Mouse (Mus musculus) neural tube, embryonic 12.5 days (tissue): Measurements from ENCODE around the gene St8sia1. TPM values are rescaled to one million over a fixed set of nuclear protein-coding genes. Genes with fewer than 3 reads are reported as not detected.

Experiments
- ATAC-seq: fragments of 200-750 bp; cut with Nextera tagmentation; 2 replicates; pipeline ENCODE4 v1.8.0; 2017; ENCODE audit warnings: low read depth, mild to moderate bottlenecking, moderate TSS enrichment, moderate library complexity; ENCODE audit not compliant: low FRiP score
- H3K27ac ChIP-seq: fragments of 300-500 bp; sonication (generic); 2 replicates; pipeline ENCODE4 v1.5.1; 2016
- H3K27me3 ChIP-seq: fragments of 300-500 bp; sonication (generic); replicated peaks from 2 replicates; pipeline ENCODE4 v1.6.1; 2016; ENCODE audit warnings: mild to moderate bottlenecking
- H3K36me3 ChIP-seq: fragments of 300-500 bp; sonication (generic); 2 replicates; pipeline ENCODE4 v1.6.1; 2016; ENCODE audit warnings: mild to moderate bottlenecking
- H3K4me1 ChIP-seq: fragments of 300-500 bp; sonication (generic); 2 replicates; pipeline ENCODE4 v1.6.1; 2016
- H3K4me2 ChIP-seq: fragments of 300-500 bp; sonication (generic); replicated peaks from 2 replicates; pipeline ENCODE4 v1.6.1; 2016; ENCODE audit warnings: mild to moderate bottlenecking
- H3K4me3 ChIP-seq: fragments of 300-500 bp; sonication (generic); 2 replicates; pipeline ENCODE4 v1.5.1; 2016
- H3K9ac ChIP-seq: fragments of 300-500 bp; sonication (generic); 2 replicates; pipeline ENCODE4 v1.6.1; 2016; ENCODE audit warnings: mild to moderate bottlenecking
- H3K9me3 ChIP-seq: fragments of 300-500 bp; sonication (generic); 2 replicates; pipeline ENCODE4 v1.6.1; 2016; ENCODE audit warnings: mild to moderate bottlenecking
- WGBS: fragments of 180-500 bp; shearing (Covaris S2); methylation state at CpG from one replicate; pipeline ENCODE4 v1.1.7; 2016; 5-methylcytosine and 5-hydroxymethylcytosine counted together
- polyA plus RNA-seq: library from polyadenylated mRNA; unstranded; fragments of >200 nt; fragmentation: Nextera tagmentation; extraction: Ambion mirVana; gene quantifications from 2 replicates; pipeline ENCODE4 v1.2.1, GENCODE M21; 2016

St8sia1 gene
- polyA plus RNA-seq, 1 experiment from 2014 or later = 12.8 TPM

DNA sequence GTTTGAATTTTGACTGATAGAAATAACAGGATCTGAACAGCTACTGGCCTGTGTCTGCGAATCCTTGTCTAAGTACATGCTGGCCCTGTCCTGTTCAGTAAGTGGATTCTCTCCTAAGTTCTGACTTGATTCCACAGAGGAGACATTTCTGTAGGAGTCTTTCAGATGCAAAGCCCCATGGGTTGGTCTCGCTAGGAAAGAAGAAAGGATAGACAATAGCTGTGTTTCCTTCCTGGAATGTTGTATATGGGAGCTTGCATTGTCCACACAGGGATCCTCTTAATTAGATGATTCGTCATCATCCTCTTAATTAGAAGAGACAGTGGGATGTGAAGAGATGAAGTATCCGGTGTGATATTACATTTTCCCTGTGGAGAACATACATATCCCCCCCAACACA is 117.4 kb downstream of the St8sia1 start:
- WGBS = 90% methylated on average over 4 of the region's 4 CpGs
- no peaks in the 10 kb centered on the region for H3K27me3 ChIP-seq

DNA sequence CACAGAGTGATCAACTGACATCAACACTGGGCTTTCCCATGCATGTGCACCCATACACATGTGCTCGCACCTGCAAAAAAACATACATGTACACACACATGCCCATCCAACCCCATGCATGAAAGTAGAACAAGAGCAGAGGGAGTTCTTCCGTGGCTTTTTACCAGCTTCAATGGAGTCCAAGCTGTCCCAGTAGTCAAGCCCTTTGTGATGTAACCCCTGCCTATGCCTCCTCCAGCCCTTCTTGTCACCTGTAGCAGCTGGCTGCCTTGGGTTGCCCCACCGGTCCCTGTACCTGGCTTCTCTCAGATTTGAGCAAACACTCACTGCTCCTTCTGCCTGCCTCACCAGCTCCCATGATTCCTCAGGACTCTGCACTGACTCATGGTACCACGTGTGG is 119.2 kb downstream of the St8sia1 start:
- H3K27ac ChIP-seq = no peak overlapping the region
- ATAC-seq = no peak
- H3K4me1 ChIP-seq = no peaks in the 10 kb centered on the region
- H3K9ac ChIP-seq = no peak overlapping the region
- WGBS = 90% methylated on average over 4 of the region's 4 CpGs
- no peak overlapping the region for H3K4me2 ChIP-seq
- H3K36me3 ChIP-seq = peaks cover 8% of the 10 kb centered on the region; the same call in 1 of the 2 replicates
- no peaks in the 10 kb centered on the region for H3K9me3 ChIP-seq
- H3K27me3 ChIP-seq = no peaks in the 10 kb centered on the region
- H3K4me3 ChIP-seq = no peak overlapping the region

More for the DNA sequence above, 117.4 kb downstream of the St8sia1 start:
- Histone ChIP-seq H3K27ac (no peak overlapping the region), H3K4me1 (no peaks in the 10 kb centered on the region), H3K4me3 (no peak overlapping the region), H3K9me3 (no peaks in the 10 kb centered on the region), H3K36me3 (peaks cover 8% of the 10 kb centered on the region; the same call in 1 of the 2 replicates), H3K4me2 (no peak overlapping the region), H3K9ac (no peak overlapping the region)
- no peak for ATAC-seq

DNA sequence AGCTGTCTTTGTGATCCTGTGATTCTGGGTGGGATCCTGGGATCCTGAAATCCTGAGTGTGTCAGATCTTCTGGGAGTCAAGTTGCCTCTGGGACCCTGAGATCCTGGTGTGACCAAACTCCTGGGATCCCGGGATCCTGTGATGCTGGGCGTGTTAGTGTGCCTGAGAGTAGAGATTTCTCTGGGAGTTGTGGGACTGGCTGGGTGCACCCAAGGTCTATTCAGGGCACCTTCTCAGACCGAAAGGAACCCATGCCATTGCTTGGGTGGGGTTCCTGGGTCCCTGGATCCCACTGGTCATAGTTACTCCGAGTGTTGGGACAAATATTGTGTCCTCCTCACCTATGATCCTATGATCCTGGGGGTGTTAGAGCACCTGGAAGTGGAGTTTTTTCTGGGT is 120.2 kb downstream of the St8sia1 start:
- no peak for ATAC-seq
- H3K27ac ChIP-seq = no peak overlapping the region
- no peak overlapping the region for H3K4me2 ChIP-seq
- H3K9me3 ChIP-seq = no peaks in the 10 kb centered on the region
- no peaks in the 10 kb centered on the region for H3K27me3 ChIP-seq
- 89% methylated on average over 4 of the region's 4 CpGs for WGBS
- H3K36me3 ChIP-seq = peaks cover 8% of the 10 kb centered on the region; the same call in 1 of the 2 replicates
- no peak overlapping the region for H3K9ac ChIP-seq
- H3K4me1 ChIP-seq = no peaks in the 10 kb centered on the region
- H3K4me3 ChIP-seq = no peak overlapping the region

DNA sequence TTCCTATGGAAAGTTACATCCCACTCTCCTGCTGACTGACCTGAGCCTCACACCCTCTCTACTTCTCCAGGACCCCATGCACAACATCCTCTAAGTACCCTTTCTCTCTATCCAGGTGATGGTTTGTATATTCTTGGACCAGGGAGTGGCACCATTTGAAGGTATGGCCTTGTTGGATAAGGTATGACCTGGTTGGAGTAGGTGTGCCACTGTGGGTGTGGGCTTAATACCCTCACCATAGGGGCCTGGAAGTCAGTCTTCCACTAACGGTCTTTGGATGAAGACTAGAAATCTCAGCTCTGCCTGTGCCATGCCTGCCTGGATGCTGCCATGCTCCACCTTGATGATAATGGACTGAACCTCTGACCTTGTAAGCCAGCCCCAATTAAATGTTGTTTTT is 125.8 kb downstream of the St8sia1 start:
- peaks cover 11% of the 10 kb centered on the region for H3K4me1 ChIP-seq
- H3K36me3 ChIP-seq = no peaks in the 10 kb centered on the region
- no peak overlapping the region for H3K4me3 ChIP-seq
- no peak overlapping the region for H3K4me2 ChIP-seq
- no peak overlapping the region for H3K9ac ChIP-seq
- 93% methylated on average over 1 of the region's 1 CpGs for WGBS
- H3K9me3 ChIP-seq = no peaks in the 10 kb centered on the region
- ATAC-seq = no peak
- no peaks in the 10 kb centered on the region for H3K27me3 ChIP-seq
- no peak overlapping the region for H3K27ac ChIP-seq

DNA sequence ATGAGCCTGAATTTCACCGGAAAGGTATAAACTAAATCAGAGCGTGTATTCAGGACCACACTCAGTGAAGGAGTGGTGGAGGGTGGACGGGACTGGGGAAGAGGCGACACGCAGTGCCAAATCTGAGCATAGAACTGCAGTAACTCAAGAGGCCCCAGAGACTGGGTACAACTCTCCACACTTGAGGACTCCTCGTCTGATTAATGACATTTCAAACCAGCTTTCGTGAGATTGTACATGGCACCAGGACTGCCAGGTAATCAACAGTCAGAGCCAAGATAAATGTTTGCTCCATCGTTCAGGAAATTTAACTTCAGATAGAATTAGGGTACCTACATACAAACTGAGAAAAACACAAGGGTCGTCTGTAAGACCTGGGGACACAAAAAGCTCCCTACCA is 126.9 kb downstream of the St8sia1 start:
- Histone ChIP-seq H3K36me3 (no peaks in the 10 kb centered on the region), H3K9ac (no peak overlapping the region), H3K9me3 (no peaks in the 10 kb centered on the region), H3K4me2 (no peak overlapping the region), H3K4me1 (peaks cover 11% of the 10 kb centered on the region), H3K27ac (no peak overlapping the region), H3K27me3 (no peaks in the 10 kb centered on the region), H3K4me3 (no peak overlapping the region)
- WGBS = 81% methylated on average over 9 of the region's 9 CpGs
- ATAC-seq = no peak

DNA sequence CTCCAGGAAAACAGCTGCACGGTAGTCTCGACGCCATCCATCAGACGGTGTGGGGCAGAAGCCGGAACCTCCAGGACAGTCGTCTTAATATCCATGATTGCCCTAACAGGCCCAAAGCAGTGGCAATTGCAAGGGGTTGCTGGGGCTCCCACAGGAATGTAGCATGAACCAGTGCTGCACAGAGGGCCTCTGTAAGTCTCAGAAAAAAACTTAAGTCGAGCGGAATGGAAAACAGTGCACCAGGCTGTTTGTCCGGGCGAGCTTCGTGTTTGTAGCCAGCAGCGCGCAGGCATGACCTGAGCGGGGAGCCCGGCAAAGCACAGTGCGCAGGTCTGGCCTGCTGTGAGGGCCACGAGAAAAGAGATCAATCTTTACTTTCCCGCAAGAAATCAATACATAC is 128.5 kb downstream of the St8sia1 start:
- H3K4me3 ChIP-seq = no peak overlapping the region
- no peaks in the 10 kb centered on the region for H3K27me3 ChIP-seq
- peaks cover 11% of the 10 kb centered on the region for H3K4me1 ChIP-seq
- WGBS = 22% methylated on average over 18 of the region's 18 CpGs
- H3K27ac ChIP-seq = no peak overlapping the region
- H3K4me2 ChIP-seq = peak overlapping the region; percentile 38
- H3K36me3 ChIP-seq = no peaks in the 10 kb centered on the region
- H3K9ac ChIP-seq = no peak overlapping the region
- ATAC-seq = peak; percentile 91
- no peaks in the 10 kb centered on the region for H3K9me3 ChIP-seq

DNA sequence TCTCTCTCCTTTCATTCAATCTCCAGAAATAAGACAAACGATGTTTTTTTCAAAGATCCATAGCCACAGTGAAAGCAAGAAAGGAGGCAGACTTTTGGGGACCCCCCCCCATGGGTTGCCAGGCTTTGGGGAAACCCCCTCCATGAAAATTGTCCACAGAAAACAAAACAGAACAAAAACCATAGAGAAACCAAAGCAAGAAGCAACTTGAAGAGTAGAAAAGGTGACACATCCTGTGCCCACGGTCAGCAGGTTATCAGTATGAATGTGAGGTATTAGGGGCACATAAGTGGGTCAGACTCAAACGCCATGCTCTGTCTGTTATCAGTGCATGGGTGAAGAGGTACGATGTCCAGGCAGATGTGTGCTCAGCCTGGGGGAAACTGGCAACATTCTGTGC is 129.3 kb downstream of the St8sia1 start:
- Histone ChIP-seq H3K9ac (no peak overlapping the region), H3K36me3 (no peaks in the 10 kb centered on the region), H3K27ac (no peak overlapping the region), H3K9me3 (no peaks in the 10 kb centered on the region), H3K27me3 (no peaks in the 10 kb centered on the region), H3K4me1 (peaks cover 11% of the 10 kb centered on the region), H3K4me3 (no peak overlapping the region), H3K4me2 (no peak overlapping the region)
- ATAC-seq = peak; percentile 16; the same call in 1 of the 2 replicates
- WGBS = 77% methylated on average over 4 of the region's 4 CpGs

DNA sequence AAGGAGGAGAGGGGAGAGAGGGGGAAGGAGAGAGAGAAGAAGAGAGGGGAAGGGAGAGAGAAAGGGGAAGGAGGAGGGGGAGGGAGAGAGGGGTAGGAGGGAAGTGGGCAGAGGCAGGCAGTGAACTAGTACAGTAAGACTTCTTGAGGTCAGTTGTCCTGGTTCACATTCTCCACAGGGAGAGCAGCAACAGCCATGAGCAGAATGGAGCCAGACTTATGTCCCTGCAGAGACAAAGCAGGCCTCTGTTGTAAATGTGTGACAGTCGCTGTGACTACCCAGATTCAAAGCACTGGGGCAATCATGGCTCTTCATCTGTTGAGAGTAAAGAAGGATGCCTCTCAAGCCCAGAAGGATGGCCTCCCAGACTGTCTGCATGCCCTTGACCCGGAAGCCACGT is 132.5 kb downstream of the St8sia1 start:
- WGBS = 76% methylated on average over 3 of the region's 3 CpGs
- H3K9me3 ChIP-seq = no peaks in the 10 kb centered on the region

DNA sequence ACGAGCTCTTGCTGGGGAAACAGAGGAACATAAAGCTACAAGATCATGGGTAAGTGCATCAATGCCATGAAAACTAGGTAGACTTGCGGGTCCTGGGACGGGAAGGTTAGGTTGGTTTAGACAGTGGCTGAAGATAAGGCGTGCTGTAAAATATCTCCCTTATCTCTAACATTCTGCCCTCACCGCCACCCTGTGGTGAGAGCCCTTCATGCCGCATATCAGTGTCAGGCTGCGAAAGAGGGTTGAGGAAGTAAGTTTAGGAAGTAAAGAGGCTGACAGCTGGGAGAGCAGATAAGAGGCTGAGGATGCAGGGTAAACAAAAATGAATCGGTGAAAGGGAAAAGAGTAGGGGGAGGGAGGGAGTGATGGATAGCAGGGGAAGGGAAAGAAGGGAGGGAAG is 133.0 kb downstream of the St8sia1 start:
- Histone ChIP-seq H3K9ac (no peak overlapping the region), H3K4me3 (no peak overlapping the region), H3K36me3 (peaks cover 9% of the 10 kb centered on the region), H3K27ac (no peak overlapping the region), H3K4me1 (peaks cover 11% of the 10 kb centered on the region), H3K27me3 (no peaks in the 10 kb centered on the region), H3K4me2 (no peak overlapping the region), H3K9me3 (no peaks in the 10 kb centered on the region)
- no peak for ATAC-seq
- 65% methylated on average over 8 of the region's 8 CpGs for WGBS

More for the DNA sequence above, 132.5 kb downstream of the St8sia1 start:
- Histone ChIP-seq H3K4me1 (peaks cover 11% of the 10 kb centered on the region), H3K36me3 (peaks cover 9% of the 10 kb centered on the region), H3K9ac (no peak overlapping the region), H3K27me3 (no peaks in the 10 kb centered on the region), H3K4me3 (no peak overlapping the region), H3K27ac (no peak overlapping the region), H3K4me2 (no peak overlapping the region)
- no peak for ATAC-seq

DNA sequence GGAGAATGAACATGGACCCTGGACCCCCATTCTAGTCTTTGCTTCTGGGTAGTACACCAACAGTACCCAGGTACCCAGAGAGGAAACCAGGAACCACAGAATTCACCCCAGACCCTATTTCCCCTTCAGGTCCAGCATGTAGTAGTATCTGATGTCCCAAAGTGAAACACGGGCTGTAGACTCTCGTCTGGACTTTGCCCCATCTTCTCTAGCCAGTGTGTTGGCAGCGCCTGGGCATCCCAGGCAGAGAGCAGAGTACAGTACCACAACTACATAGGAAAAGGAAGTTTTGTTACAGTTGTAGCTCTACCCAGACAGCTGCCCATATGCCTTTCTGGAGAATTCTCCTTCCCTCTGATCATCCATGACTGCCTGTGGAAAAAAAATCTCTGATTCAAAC is 134.0 kb downstream of the St8sia1 start:
- no peak overlapping the region for H3K9ac ChIP-seq
- H3K27me3 ChIP-seq = no peaks in the 10 kb centered on the region
- peaks cover 5% of the 10 kb centered on the region; the same call in 1 of the 2 replicates for H3K4me1 ChIP-seq
- H3K36me3 ChIP-seq = peaks cover 9% of the 10 kb centered on the region
- no peak for ATAC-seq
- no peaks in the 10 kb centered on the region for H3K9me3 ChIP-seq
- no peak overlapping the region for H3K4me3 ChIP-seq
- 96% methylated on average over 3 of the region's 3 CpGs for WGBS
- H3K27ac ChIP-seq = no peak overlapping the region
- H3K4me2 ChIP-seq = no peak overlapping the region

DNA sequence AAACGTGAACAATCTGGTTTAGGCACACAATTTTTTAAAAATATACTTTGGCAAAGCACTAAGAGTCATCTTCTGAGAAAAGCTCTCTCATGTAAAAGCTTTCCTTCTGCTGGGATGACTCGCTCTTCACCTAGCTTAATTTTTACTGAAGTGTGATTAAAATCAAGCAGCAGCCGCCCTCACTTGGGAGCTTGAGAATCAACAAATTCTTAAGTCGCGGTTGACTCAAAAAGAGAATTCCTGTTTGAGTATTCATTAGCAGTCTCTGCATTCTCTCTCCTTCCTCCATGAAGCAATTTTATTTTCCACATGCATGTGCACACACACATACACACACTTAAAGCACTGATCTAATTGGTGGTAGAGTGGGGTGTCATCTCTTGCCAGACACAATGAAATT is 138.8 kb downstream of the St8sia1 start:
- Histone ChIP-seq H3K36me3 (peaks cover 9% of the 10 kb centered on the region), H3K4me3 (no peak overlapping the region), H3K4me2 (no peak overlapping the region), H3K4me1 (no peaks in the 10 kb centered on the region), H3K27me3 (no peaks in the 10 kb centered on the region), H3K9me3 (no peaks in the 10 kb centered on the region), H3K27ac (no peak overlapping the region), H3K9ac (no peak overlapping the region)
- ATAC-seq = no peak
- WGBS = 91% methylated on average over 5 of the region's 5 CpGs

DNA sequence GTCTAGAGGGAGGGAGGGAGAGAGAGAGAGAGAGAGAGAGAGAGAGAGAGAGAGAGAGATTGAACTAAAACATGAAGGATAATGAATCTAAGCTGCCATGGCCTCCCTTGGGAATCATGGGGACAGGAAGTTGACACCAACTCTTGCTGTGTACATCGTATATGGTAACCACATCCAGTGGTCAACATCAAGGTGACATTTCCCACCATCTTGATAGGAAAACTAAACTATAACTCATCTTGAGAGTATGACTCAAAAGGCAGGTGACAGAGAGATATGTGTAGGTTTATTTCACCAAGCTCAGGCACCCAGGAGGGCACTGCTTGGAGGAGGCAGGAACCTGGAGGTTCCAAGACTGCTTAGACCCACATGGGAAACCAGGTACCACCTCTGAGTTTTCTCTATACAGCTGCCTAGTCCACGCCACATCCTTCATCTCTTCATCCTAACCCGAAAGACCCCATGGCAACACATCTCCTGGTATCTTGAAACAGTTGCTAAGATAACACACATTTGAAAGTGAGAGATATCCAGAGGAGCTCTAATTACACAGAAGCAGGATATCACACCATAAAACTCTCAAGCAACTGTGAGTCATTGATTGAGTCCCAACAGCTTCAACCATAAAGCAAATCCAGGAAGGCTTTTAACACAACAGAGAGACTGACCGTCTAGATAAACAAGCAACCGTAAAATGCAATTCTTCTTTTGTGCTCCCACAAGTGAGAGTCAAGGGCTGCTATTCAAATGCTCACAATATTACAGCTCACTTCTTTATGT is 141.1 kb downstream of the St8sia1 start:
- no peaks in the 10 kb centered on the region for H3K9me3 ChIP-seq
- no peak overlapping the region for H3K9ac ChIP-seq
- ATAC-seq = no peak
- WGBS = 50% methylated on average over 5 of the region's 5 CpGs
- H3K36me3 ChIP-seq = peaks cover 5% of the 10 kb centered on the region; the same call in 1 of the 2 replicates
- no peaks in the 10 kb centered on the region for H3K4me1 ChIP-seq
- H3K27ac ChIP-seq = no peak overlapping the region
- H3K4me2 ChIP-seq = no peak overlapping the region
- no peaks in the 10 kb centered on the region for H3K27me3 ChIP-seq
- no peak overlapping the region for H3K4me3 ChIP-seq

DNA sequence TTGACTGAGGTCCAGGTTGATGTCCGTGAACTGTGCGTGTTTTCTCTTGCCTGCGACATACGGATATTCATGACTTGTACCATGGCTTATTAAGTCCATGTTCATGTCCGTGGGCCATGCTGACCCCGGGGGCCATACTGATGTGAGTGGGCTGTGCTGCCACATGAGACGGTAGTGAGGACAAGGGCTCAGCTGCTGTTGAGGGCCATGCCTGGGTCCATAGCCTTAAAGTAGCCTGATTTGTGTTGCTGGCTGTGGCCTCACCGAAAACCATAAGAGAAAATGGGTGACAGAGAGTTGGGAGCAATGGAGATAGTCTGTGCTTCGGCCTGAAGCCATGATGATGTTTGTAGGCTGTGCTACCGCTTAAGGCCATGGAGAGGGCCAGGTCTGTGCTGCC is 145.9 kb downstream of the St8sia1 start:
- Histone ChIP-seq H3K4me3 (no peak overlapping the region), H3K27ac (no peak overlapping the region), H3K27me3 (no peaks in the 10 kb centered on the region), H3K4me1 (no peaks in the 10 kb centered on the region), H3K9me3 (no peaks in the 10 kb centered on the region), H3K36me3 (no peaks in the 10 kb centered on the region), H3K9ac (no peak overlapping the region), H3K4me2 (no peak overlapping the region)
- ATAC-seq = no peak
- WGBS = 96% methylated on average over 10 of the region's 10 CpGs
